Mouse (Mus musculus) kidney, adult 2 months (tissue): ENCODE results near the gene Apod.

ENCODE experiments used
- CTCF ChIP-seq: fragments of 200-500 bp; conservative IDR thresholded peaks from 2 replicates; pipeline ENCODE4 v1.5.1; 2011; ENCODE audit warnings: low read depth, mild to moderate bottlenecking, control low read depth, low read length, moderate library complexity, mixed read lengths; ENCODE audit not compliant: insufficient read depth, insufficient read length
- POLR2A ChIP-seq: fragments of 200-500 bp; IDR thresholded peaks from one replicate; pipeline ENCODE4 v1.6.1; 2011; ENCODE audit warnings: low read depth, low read length, control low read depth

- TF ChIP-seq CTCF, result no peak
- TF ChIP-seq POLR2A, result no peak
These were observed 18.0 kb upstream of the Apod start for GRCm38 (mm10) chr16:31332586-31332985.
